Mouse (Mus musculus): ENCODE measurements around the gene Nfat5.

Nfat5 gene

GRCm38 (mm10) chr8:107292119-107292927, 947 bp upstream of the Nfat5 start:
- no peak for DNase-seq (ENCODE audit: low read depth, low spot score)

- DNase-seq (ENCODE audit: low read depth, low spot score), result no peak
Observed at GRCm38 (mm10) chr8:107293641-107294628, 665 bp downstream of the Nfat5 start.

GRCm38 (mm10) chr8:107295450-107295849, 2.2 kb downstream of the Nfat5 start:
- no peak for DNase-seq (ENCODE audit: low read depth, low spot score)

- DNase-seq (ENCODE audit: low read depth, low spot score), result no peak
Observed at GRCm38 (mm10) chr8:107311876-107312275, 18.6 kb downstream of the Nfat5 start.

- DNase-seq (ENCODE audit: low read depth, low spot score), result peak; percentile 64
Observed at GRCm38 (mm10) chr8:107324142-107324541, 30.9 kb downstream of the Nfat5 start.

GRCm38 (mm10) chr8:107329595-107329994, 36.3 kb downstream of the Nfat5 start:
- DNase-seq (ENCODE audit: low read depth, low spot score), result no peak

GRCm38 (mm10) chr8:107336480-107336879, 43.2 kb downstream of the Nfat5 start:
- DNase-seq (ENCODE audit: low read depth, low spot score), result no peak

GRCm38 (mm10) chr8:107370311-107370710, 77.0 kb downstream of the Nfat5 start:
- DNase-seq (ENCODE audit: low read depth, low spot score), result no peak

GRCm38 (mm10) chr8:107377346-107377745, 84.1 kb downstream of the Nfat5 start:
- DNase-seq (ENCODE audit: low read depth, low spot score), result no peak

GRCm38 (mm10) chr8:107380734-107381133, 87.5 kb downstream of the Nfat5 start:
- DNase-seq (ENCODE audit: low read depth, low spot score), result no peak

GRCm38 (mm10) chr8:107381666-107382065, 88.4 kb downstream of the Nfat5 start:
- no peak for DNase-seq (ENCODE audit: low read depth, low spot score)

- no peak for DNase-seq (ENCODE audit: low read depth, low spot score)
Observed at GRCm38 (mm10) chr8:107382898-107383297, 89.6 kb downstream of the Nfat5 start.

- no peak for DNase-seq (ENCODE audit: low read depth, low spot score)
Observed at GRCm38 (mm10) chr8:107384651-107385050, 91.4 kb downstream of the Nfat5 start.

GRCm38 (mm10) chr8:107385063-107385462, 91.8 kb downstream of the Nfat5 start:
- DNase-seq (ENCODE audit: low read depth, low spot score), result no peak

GRCm38 (mm10) chr8:107386171-107386570, 92.9 kb downstream of the Nfat5 start:
- DNase-seq (ENCODE audit: low read depth, low spot score), result no peak

GRCm38 (mm10) chr8:107386642-107387041, 93.4 kb downstream of the Nfat5 start:
- DNase-seq (ENCODE audit: low read depth, low spot score), result no peak

- no peak for DNase-seq (ENCODE audit: low read depth, low spot score)
Observed at GRCm38 (mm10) chr8:107387861-107388260, 94.6 kb downstream of the Nfat5 start.

- DNase-seq (ENCODE audit: low read depth, low spot score), result peak; percentile 62
Observed at GRCm38 (mm10) chr8:107389557-107389956, 96.3 kb downstream of the Nfat5 start.

- DNase-seq (ENCODE audit: low read depth, low spot score), result no peak
Observed at GRCm38 (mm10) chr8:107390476-107391135, 97.3 kb downstream of the Nfat5 start.

- DNase-seq (ENCODE audit: low read depth, low spot score), result no peak
Observed at GRCm38 (mm10) chr8:107391136-107391516, 97.9 kb downstream of the Nfat5 start.

- no peak for DNase-seq (ENCODE audit: low read depth, low spot score)
Observed at GRCm38 (mm10) chr8:107395397-107395796, 102.1 kb downstream of the Nfat5 start.

All from brain, embryonic 18.5 days (tissue).